Mouse (Mus musculus): ENCODE results near the gene Dapl1.

Dapl1 gene

DNA sequence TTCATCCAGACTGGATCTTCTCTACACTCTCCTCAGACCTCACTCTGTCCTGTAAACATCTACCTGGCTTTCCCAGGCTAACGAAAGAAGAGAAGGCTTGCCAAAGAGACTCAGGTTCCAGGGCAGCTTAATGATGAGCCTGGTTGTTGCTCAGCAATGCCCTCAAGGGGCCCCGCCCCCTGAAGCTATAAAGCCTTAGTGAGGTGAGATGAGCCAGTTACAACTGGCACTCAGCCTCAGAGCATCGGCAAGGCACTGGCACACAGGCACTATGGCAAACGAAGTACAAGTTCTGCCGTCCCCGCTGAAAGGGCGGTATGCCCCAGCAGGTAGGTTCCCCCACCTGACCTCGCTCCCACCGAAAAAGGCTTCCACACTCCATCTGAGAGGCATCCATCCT is at the start of gene Dapl1:
TSS of gene Dapl1 (plus strand) at position 216 of the 400 bp plus-strand sequence.
- DNase-seq (ENCODE audit: low read depth): no peak

DNA sequence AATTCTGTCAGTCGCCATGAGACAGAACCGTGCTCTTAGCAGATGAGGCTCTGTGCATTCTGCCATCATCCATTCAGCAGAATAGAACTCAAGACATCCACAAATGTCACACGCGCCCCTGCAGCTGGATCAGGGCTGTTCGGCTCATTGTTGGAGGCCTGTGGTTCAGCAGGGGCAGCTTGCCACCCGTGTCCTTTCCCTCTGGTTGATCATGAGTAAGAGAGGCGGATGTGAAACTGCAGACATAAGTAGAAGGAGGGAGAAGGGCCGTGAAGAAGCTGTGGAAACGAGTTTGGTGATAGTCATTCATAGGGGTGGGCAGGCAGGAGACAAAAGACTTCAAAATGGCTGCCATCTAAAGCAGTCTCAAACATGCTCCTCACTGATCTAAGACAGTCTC is 49.6 kb upstream of the Dapl1 start:
- DNase-seq (ENCODE audit: low read depth): no peak

DNA sequence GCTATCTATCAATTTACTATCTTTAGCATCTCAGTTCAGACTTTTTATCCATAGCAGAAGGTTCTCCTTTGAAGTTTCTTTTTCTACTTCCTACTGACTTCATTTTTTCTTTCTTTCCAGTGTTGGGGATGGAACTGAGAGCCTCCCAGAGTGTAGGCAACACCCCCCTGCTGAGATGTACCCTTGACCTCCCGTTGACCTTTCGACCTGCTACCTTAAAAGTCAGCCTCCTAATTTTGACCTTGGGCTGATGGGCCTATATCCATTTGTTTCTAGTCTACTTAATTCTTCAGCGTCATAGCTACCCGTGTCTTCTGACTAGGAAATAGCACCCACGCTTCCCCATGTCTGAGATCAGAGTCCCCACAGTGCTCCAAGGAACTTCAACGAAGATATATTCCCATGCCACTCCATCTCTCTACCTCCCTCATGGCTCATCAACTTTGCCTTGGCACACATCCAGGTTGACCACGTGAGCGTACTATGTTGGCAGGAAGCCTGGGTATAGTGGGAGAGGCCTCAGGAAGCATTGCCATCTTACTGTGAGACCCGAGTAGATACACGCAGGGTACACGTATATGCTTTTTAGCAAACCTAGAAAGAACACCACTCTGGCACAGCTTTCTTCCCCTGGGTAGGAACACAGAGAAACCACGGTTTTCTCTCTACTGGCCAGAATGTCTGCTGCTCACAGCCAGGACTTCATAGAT is 46.6 kb upstream of the Dapl1 start:
- DNase-seq (ENCODE audit: low read depth): no peak

DNA sequence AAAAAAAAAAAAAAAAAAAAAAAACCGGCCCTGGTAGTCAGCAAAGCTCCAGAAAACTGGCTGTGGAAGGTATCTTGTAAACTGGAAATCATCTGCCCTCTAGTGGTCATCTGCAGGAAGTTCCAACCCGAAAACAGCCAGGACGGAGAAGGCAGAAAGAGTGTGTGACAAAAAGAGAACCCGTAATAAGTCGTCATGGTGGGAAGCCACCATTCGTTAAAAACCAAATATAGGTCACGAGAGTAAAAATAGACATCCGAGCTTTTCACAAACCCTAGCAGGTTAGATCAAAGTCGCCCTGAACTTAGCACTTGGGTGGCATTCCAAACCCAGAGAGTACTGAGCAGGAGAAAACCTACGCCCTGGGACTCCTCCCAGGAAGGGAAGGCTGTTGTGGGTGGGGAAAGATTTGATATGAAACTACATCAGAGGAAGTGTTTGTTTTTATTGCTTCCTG is 45.9 kb upstream of the Dapl1 start:
- peak; percentile 57 for DNase-seq (ENCODE audit: low read depth)

DNA sequence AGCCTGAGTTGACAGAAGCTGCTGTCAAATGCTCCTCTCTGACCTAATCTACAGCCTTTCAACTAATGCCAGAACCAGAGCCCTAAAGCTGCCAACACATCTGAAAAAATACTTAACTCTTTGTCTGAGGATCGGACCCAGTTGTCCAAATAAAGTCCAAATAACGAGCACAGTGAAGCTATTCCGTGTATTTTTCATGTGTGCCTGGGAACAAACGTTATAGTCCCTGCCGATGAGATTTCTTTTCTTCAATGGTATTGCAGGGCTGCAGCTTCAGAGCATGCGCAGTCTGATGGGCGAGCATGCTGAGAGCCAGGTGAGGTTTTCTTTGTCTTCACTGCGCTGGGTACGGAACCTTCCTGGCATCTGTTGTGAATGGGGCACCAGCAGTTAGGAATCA is 44.6 kb upstream of the Dapl1 start:
- DNase-seq (ENCODE audit: low read depth): no peak

DNA sequence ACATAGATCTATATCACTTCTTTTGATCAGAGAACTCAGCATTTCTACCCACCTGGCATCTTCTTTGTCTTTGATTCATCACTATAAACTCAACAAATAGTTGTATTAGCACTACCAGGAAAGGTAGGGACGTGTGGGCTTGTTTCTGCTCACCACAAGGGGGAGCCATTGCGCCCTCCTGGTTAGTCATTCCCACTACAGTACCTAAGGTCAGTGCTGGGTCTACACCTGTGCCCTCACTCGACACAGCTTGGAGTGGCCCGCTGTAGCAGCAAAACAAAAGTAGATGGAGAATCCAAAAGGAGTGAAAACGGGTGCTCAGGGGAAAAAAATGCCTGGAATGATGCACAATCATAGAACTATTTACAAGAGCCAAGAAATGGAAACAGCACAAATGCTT is 44.0 kb upstream of the Dapl1 start:
- no peak for DNase-seq (ENCODE audit: low read depth)

DNA sequence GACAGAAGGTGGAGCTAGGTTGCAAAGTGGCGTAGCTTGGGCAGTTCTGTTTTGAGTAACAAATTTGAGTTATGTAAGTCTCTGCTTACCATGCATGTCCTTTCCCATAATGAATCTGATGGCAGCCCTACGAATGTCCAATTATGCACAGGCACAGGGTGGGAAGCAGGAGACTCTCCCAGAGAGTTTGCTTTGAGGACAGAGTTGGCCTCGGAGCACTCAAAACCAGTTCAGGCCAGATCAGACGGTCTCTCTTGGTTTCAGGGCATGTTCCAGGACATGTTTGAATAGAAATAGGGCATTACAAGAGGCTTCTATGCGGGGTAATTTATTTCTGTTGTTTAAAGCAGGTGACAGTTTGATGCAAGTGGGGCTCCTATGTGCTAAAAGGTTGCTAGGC is 42.8 kb upstream of the Dapl1 start:
- DNase-seq (ENCODE audit: low read depth): no peak

DNA sequence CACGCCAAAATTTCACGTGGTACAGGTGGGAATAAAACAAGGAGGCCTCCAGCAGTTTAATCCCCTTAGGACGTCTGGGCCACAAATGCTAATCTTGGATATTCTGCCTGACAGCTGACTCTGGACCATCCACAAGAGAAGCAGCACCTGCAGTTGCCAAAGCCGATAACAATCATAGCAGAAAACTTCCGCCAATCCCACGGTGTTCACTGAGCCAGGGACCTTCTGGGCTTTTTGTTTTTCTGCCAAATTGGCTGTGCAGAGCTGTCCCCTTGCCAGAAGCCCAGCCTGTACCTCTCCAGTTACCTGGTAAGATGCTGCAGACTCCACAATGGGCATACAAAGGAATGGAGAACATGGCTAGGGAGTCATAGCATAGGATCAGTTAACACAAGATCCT is 37.8 kb upstream of the Dapl1 start:
- no peak for DNase-seq (ENCODE audit: low read depth)

DNA sequence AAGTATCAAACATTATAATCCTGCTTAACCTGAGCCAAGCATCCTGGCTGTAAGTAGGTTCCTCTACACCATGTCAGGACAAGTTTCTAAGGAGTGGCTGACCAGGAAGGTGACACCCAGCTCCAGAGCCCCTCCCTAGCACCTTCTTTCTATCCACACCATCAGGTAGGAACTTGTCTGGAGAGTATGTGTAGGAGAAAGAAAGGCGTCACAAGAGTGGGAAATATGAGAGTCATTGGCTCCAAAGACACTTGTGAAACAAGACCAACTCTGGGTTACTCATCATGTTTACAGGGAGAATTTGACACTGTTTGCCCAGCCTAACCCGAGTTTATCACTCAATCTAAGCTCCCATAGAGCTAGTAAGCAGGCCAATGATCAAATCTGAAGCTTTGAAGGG is 36.7 kb upstream of the Dapl1 start:
- DNase-seq (ENCODE audit: low read depth): no peak

DNA sequence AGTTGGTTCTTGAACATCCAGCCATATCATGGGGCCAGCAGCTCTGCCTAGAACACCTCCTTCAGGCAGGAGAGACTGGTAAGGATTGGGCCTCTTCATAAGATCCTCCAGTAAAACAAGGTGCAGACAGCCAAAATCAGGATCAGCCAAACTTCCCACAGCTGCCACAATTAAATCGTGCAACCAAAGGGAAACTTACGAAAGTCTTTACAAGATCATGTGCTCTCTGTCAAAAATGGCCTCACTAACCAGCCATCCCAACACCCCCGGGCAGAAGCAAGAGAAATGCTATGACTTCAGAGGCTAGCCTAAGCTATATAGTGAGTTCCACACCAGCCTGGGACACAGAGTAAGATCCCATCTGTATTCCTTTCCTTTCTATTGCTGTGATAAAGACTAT is 35.9 kb upstream of the Dapl1 start:
- DNase-seq (ENCODE audit: low read depth): no peak

DNA sequence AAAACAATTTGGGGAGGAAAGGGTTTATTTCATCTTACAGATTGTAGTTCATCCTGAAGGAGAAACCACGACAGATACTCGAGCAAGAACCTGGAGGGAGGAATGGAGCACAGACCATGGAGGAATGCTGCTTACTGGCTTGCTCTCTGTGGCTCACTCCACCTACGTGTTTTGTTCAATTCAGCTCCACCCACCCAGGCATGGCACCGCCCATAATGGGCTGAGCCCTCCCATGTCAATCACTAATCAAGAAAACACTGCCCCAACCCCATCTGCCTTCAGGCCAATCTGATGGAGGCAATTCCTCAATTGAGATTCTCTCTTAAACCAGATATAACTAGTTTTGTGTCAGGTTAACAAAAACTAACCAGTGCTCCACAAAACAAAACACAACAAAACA is 35.5 kb upstream of the Dapl1 start:
- DNase-seq (ENCODE audit: low read depth): no peak

DNA sequence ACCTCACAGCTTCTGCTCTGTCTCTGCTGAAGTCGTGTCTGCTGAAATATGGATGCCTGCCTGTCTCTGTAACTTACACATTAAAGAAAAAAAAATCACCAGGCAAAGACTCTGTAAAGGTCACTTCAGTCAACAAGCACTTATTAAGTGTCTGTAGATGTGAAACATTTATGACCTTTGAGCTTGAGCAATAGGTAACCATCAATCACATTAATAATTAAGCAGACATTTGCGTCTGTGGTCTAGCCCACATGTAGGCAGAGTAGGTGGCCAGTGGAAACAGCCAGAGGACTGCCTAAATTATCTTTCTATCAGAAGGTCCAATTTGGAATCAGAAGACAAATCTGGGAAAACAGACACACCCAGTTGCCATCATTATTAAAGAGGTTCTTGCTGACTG is 32.8 kb upstream of the Dapl1 start:
- no peak for DNase-seq (ENCODE audit: low read depth)

DNA sequence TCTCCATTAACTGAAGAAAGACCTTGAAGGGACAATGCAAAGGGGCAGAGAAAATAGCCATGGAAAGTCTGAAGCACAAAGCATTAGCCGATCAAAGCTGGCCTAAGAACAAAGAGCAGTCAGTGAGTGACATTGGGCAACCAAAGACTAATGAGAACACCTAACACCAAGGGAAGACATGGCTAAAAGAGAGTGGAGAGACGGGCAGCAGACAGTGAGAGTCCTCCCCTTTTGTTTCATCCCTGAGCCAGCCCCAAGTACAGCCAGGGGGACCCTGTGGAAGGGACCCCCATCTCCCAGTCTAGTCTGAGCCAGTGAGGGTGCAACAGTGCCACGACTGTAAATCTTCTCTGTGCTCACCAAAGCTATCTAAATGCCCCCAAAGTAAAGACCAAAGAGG is 32.4 kb upstream of the Dapl1 start:
- no peak for DNase-seq (ENCODE audit: low read depth)

DNA sequence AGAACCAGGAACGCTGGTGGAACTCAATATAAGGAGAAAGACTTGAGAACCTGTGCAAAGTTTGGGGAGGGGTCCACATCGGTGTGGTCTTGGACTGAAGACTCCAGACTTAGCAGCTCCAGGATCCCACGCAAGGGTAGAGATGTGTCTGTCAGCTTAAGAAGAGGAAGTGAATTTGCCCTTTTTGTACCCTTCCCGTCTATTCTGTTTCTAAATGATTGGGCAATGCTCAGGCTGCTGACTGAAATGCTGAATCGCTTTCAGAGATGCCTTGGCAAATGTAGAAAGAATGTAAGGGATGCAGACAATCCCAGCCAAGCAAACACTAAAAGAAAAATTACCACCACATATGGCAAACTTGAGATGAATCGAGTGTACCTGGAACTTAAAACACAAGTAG is 22.4 kb upstream of the Dapl1 start:
- DNase-seq (ENCODE audit: low read depth): no peak

DNA sequence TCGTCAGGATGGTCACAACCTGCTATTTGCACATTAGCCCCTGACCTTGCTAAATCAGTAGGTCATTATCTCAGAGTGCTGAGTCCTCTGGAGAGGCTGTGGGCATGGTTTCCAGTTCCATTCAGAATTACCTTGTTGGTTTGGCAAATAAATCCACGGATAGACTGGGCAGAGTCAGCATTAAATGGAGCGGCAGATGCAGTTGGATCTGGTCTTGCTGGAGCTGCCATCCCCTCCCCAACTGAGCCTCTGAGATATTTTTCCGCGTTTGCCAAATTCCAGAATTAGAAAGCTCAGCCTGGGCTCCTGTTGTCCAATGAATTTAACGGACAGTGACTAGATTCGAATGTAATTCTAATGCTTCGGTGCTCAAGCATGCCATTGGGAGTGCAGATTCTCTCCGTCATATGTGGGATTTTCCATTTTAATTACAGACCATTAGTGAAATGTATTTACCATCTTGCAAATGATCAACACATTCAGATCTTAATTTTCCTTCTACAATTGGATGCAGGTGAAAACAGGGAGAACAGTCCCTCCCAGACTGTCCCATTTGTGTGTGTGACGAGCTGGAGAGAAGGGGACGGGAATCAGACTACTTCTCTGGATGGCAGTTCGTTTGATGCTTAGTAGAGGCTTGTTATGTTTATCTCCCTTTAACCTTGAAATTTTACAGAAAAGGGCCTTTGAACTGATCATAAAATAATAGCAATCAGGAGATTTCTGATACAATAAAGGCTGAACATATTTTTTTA is 20.8 kb upstream of the Dapl1 start:
- DNase-seq (ENCODE audit: low read depth): no peak

DNA sequence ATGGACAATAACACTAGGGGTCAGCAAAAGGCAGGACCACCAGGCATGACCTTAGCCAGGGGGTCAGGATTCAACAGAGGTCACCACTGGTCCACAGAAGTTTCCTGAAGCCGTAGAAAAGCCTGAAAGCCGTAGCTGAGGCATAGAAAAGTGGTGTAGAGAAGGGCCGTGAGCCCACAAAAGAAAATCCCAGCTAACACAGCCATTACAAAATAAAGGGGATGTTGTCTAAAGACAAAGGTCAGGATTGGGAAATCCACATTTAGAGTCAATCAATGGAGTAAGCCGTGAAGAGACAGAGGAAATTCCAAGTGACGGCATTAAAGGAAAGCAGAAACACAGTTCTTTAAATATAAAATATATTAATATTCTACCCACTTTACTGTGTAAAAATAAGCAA is 18.8 kb upstream of the Dapl1 start:
- DNase-seq (ENCODE audit: low read depth): no peak

DNA sequence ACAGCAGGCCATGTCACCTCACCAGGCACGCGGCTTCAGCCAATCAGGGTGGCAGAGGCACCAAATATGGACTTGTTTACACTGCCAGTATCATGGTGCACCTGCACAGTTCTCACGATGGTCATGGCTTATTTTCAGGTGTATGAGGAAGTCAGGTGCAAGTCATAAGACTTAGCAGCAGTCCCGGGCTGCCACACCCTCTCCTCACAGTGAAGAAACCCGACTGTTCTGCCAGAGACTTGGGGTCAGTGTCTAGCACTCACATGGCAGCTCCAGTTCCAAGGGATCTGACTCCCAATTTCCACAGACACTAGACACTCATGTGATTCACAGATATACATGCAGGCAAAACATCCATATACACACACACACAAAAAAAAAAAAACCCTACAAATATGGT is 18.1 kb upstream of the Dapl1 start:
- no peak for DNase-seq (ENCODE audit: low read depth)

DNA sequence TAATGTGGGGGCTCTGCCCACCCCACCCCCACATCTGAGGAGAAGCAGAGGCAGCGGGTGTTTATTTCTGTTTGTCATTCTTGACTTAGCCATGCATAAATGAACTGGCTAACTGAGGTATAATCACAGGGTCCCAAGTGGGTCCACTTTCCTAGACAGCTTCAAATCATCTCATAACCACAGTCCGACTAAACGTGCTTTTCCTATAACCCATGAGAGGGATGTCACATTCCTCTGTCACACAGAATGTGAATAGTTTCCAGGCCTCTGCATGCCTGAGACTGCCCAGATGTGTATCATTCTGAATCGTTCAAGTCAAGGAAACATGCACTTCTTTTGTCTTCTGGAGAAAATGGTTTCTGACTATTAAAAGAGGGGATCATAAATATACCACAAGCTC is 17.4 kb upstream of the Dapl1 start:
- DNase-seq (ENCODE audit: low read depth): no peak

DNA sequence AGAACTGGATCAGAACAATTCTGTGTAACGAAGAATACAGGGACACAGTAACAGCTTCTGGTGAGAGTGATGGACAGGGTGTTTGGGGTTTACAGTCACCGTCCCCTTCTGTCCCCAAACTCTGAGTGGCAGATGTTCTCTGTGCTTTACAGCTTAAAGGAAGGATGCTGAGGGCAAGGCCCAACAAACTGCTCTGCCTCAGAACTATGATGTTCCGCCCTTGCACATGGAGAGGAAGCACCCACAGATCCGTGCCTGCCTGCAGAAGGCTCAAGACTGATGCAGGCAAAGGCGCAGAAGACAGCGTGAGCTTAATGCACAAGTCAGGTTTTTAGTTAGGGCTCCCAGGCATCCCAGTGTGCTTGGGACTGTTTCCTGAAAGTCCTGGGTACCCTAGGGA is 16.5 kb upstream of the Dapl1 start:
- no peak for DNase-seq (ENCODE audit: low read depth)

DNA sequence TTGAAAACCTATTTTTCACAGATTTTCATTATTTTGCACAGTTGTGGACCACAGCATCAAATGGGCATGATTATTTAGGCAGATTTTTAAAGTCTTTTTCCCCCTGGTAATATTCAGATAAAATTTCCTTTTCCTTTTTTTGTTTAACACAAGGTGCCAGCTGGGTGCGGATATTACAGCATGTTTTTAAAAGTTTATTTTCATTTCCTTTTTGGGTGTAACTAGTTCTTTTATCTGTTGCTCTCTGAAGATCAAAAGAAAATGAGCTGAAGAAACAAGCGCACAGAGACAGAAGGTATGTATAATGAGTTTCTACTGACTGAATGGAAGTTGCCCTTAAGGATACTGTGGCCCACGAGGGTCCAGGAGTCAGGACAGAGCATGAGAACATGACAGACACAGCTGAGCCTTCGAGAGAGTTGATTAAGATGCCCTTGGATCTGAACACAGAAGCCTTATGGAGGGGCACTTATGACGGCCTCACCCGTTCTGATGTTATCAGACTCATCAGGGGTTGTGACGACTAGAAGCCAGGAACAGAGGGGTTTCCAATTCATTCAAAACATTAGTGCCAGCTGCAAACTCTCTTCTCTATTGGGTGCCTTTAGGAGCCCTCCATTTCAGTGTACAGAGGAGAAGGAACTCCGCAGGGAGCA is 14.7 kb upstream of the Dapl1 start:
- DNase-seq (ENCODE audit: low read depth): no peak

DNA sequence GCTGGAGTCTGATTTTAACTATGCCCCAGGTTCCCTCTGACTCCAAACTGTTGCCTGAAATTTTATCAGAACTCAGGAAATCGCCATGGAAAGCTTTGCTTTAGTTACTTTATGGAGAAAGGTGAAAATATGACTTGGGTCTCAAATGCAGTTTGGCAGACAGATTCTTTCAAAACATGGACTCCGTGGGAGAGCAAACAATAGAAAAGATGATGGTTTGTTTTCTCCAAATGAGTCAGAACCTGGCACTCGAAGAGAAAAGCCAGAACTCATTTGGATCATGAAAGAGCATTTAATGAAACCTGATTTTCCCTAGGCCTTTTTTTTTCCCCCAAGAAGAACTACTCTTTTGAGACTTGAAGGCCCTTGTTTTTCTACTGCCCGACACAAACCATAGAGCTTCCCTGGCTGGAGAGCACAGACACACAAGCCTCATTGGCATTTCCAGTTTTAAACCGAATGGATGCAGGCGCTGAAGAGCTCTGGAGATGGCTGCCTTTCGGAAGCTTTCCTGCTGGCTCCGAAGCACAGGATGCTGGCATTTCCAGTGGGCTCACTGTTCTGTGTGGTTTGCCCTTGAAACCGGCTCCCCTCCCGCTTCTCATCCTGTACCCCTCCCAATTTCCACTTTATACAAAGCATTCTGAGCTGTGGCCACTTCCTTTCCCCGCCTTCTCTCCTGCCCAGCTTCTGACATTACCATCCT is 14.0 kb upstream of the Dapl1 start:
- peak; percentile 34 for DNase-seq (ENCODE audit: low read depth)

DNA sequence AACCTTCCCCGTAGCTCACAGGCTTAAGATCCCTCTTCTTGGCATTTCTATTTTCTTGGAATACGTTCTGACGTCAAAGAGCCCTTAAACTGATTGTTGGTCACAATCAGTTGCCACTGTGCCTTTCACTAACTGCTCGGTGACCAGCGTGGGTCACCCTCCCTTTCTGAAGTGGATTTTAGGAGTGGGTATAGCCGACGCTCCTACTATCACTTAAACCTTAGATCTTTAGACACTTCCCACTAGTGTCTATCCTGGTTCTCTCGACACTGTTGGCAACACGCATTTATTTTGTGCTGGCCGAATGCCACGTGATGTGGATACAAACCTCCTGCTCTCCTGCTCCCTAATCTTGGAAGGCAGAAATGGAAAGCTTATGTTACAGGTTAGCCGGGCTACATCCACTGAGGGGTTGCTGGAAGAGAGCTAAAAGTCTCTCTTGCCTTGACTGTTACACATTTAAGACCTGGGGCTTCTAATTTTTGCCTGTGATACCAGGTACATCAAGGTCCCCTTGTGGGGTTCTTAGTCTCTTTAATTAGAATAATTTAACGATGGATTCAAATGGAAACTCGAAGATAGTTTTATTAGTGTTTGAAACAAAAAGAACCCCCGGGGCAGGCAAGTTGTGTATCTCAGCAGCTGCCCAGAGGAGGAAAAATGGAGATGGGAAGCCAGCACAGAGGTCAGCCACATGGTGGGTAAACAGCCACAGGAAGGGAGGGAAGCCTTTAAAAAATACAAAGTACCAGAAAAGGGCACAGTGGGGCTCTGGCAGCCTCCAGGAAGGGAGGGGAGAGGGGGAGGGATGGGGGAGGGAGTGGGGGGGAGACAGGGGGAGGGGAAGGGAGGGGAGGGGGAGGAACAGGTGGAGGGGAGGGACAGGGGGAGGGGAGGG is 13.2 kb upstream of the Dapl1 start:
- no peak for DNase-seq (ENCODE audit: low read depth)
